Mouse (Mus musculus) right cerebral cortex, postnatal 4 days (tissue): ENCODE results near the gene Nr4a1.

Experiments used
- DNase-seq: peaks from one replicate; pipeline ENCODE4 v3.0.0-alpha.2; 2022

Gene Nr4a1

DNA sequence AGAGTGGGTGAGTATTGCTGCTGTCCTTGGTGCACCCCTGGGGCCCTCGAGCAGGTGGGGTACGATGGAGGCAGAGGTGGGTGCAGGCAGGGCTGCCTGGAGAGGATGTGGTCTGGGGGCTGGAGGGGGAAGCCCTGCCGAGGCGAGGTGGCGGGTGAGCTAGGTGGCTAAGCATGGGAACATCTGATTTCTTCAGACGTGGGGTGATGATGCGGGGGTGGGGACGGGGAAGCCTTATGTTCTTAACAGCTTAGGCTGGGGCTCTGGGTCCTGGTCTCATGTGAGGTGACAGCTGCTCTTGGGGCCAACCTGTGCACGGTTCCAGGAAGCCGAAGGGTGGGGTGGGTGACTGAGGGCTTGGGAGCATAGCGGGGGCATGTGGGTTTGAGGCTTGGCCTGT is 4.4 kb downstream of the Nr4a1 start:
- no peak for DNase-seq

DNA sequence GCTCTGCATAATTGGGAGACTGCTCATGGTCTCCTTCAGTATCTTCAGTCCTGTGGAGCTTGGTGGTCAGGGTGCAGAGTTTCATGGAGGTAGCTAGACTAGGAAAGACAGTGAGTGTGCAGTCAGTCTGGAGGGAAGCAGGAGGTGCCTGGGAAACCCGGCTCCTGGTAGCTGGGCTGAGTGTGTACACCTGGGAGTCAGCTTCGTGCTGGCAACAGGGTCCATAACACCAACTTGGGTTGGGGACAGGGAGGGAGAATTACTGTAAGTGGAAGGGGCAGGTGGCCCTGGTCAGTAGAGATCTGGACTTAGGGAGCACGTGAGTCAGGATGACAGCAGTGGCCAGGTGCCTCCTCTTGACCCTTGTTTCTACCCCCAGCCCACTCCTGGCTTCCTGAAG is 5.9 kb downstream of the Nr4a1 start:
- no peak for DNase-seq

DNA sequence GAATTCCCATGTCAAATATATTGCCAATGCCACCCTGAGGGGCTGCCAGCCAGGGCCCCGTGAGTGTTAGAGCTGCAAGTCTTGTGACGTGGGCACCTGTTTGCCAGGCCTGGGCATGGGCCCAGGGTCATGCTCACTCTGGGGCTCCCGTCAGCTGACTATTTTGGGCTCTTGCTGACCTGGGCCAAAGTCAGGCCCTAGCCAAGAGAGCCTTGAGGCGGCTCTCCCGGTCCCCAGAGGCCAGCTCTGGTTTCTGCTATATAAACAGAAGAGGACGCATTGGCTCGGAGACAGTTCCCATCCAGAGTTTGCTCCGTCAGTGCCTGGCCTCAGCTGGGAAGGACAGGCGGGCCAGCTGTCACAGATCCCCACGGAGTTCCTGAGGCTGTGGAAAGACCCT is 6.3 kb downstream of the Nr4a1 start:
- DNase-seq: no peak

DNA sequence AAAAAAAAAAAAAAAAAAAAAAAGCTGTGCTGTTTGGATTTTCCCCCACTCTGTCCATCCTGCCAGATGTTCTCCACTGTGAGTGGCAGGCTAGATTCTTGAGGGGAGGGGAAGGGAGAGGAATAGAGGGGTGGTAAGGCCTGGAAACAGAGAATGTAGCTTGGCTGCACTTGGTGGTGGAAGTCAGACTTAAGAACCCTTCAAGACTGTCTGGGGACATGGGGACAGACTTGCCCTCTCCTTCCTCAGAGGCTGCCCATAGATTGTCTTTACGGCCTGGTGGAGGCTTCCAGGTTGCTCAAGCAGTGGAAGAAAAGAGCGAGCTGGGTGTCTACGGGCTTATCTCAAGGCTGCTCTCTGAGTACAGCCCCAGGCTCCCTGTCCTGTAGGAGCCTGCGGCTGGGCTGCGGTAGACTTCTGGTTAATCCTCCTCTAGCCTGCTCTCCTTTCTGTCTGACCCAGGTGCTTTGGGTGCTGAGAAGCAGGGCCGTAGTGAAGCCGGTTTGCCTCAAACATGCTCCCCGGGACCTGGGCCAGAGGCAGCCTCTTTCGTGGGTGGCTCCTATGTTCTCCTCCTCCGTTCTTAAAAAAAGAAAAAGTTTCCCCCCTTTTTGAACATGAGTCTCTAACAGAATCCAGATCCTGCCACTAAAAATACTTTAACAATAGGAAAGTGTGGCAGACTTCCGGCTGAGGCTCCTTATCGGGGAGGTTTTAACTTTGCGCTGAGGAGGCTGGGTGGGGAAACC is 7.0 kb downstream of the Nr4a1 start:
- no peak for DNase-seq

DNA sequence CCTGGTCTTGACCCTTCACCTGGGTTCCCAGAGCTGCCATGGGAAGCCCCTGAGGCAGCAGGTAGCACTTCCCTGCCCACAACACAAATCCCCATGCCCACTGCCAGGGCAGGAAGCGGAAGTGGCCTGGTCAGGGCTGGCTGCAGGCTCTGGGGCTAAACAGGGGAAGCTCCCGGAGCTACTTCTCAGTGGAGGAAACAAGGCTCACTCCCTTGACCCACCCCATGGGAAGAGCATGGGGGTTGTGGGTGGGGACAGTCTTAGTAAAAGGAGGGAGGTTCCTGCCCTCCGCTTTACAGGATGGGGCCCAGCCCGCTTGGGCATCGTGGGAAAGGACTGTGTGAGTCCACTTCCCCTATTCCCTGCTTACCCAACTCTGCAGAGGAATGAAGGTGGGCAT is 8.4 kb downstream of the Nr4a1 start:
- no peak for DNase-seq

DNA sequence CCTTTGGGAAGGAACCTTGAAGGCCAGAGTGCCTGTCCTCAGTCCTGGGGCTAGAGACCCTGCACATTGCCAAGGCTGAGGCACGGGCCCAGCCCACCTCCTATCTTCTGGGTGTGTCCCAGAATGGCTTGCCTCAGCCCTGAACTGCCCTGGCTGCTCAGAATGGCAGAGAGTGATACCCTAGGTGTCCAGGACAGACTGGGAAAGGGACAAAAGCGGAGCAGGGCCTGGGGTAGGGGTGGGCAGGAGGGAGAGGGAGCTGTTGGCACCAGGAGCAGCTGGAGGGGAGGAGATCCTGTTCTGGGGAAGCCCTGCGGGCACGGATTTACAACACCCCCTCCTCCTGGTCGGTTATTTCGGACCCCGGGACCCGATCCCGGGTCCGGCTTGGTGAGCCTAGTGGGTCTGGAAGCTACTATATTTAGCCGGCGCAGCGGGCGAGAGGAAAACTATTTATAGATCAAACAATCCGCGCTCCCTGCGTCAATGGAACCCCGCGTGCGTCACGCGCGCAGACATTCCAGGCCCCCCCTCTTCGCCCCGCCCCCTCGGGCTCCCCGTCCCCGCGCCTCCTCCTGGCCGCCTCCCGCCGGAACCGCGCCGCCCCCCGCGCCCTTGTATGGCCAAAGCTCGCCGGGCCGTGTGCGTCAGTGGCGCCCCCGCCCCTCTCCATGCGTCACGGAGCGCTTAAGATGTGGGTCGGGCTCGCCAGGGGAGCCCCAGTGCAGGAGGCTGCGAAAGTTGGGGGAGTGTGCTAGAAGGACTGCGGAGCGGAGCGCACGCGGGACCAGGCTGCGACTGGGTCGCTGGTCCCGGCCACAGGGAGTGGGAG is 12.3 kb downstream of the Nr4a1 start:
- peak; percentile 86 for DNase-seq

DNA sequence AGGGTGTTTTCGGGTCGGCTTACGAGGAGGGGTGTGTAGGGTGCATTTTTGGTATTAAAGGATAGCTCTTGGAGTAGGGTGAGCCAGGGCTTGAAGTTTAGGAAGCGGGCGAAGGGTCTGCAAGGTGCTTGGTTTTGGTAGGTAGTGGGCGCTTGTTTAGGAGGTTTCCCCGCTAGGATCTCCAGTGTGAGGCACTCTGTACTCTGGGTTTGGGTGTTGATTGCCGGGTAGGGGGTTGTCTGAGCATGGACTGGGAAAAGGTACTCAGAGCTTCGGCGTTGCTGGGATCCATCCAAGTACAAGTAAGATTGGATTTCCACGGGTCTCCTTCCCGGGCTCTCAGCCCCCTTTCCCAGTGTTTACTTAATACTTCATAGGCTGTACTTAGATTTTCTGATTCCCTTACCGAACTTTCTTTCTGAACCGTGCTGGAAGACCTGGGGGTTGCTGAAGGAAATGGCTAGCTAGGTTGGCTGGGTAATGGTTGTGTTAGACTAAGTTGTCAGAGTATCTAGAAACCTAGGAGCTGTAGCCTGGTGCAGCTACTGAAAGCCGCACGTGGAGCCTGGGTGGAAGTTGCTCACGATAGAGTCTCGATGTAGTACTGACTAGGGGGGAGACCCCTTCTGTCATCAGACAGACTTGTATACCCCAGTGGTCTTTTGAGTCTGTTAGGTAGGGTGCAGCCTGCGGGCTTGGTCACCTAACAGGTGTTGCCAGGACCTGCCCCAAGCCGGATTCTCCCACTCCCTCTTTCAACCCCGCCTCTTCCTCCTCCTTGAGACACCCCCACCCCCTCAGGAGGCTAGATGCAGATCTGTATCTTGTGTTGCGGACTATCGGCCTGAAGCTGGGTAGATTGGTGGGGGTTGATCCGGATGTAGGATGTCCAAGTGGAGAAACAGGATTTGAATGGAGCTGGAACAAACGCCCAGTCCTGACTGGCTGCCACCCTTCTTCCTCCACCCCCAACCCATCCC is 13.3 kb downstream of the Nr4a1 start:
- DNase-seq: no peak

DNA sequence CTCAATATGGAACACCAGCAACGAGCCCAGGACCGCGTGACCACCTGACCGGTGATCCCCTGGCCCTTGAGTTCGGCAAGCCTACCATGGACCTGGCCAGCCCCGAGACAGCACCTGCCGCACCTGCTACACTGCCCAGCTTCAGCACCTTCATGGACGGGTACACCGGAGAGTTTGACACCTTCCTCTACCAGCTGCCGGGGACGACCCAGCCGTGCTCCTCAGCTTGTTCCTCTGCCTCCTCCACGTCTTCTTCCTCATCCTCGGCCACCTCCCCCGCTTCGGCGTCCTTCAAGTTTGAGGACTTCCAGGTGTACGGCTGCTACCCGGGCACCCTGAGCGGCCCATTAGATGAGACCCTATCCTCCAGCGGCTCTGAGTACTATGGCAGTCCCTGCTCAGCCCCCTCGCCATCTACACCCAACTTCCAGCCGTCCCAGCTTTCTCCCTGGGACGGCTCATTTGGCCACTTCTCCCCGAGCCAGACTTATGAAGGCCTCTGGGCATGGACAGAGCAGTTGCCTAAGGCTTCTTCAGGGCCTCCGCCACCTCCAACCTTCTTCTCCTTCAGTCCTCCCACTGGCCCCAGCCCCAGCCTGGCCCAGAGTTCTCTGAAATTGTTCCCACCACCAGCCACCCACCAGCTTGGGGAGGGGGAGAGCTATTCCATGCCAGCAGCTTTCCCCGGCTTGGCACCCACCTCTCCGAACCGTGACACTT is 16.2 kb downstream of the Nr4a1 start:
- DNase-seq: no peak

DNA sequence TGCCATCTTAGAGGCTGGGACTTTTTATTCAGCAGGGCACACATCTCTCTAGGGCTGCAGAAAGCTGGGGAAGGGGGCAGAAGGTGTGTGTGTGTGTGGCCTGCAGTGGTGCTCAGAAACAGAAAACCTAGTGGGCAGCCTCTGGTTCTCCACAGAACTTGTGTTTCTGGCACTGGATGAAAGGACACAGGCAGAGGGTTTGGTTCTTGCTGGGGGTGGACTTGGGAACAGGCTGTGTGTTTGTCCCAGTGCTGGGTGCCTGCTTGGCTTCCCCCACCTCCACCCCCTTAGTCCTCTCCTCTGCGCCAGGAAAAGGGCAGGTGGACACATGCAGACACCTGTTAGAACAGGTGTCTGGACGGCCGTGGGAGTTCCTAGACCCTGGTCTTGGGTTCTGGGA is 17.0 kb downstream of the Nr4a1 start:
- DNase-seq: no peak

DNA sequence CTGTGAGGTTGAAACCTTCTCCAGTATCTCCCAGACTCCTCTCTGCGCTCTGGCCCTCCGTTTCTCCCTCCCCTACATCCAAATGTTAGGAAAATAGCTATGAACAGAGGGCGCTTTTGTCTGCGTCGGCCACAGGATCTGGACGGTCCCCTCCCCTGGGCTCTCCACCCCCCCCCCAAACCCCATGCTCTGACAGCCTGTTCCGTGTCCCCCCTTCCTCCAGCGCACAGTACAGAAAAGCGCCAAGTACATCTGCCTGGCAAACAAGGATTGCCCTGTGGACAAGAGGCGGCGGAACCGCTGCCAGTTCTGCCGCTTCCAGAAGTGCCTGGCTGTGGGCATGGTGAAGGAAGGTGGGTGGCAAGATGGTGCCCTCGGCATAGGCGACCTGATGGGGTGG is 17.4 kb downstream of the Nr4a1 start:
- no peak for DNase-seq

DNA sequence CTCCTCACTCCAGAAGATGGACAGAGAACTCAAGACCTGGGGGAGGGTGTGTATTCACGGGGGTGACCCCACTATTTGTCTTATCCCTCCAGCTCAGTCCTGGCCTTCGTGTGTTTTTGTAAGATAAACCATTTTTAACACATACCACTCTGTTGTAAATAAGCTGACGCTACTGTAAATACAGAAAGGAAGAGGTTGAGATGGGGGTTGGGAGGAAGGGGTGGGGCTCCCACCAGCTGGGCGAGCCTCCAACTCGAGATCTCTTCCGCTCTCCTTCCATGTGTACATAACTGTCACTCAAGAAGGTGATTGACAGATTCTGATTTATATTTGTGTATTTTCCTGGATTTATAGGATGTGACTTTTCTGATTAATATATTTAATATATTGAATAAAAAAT is 20.3 kb downstream of the Nr4a1 start:
- DNase-seq: no peak

DNA sequence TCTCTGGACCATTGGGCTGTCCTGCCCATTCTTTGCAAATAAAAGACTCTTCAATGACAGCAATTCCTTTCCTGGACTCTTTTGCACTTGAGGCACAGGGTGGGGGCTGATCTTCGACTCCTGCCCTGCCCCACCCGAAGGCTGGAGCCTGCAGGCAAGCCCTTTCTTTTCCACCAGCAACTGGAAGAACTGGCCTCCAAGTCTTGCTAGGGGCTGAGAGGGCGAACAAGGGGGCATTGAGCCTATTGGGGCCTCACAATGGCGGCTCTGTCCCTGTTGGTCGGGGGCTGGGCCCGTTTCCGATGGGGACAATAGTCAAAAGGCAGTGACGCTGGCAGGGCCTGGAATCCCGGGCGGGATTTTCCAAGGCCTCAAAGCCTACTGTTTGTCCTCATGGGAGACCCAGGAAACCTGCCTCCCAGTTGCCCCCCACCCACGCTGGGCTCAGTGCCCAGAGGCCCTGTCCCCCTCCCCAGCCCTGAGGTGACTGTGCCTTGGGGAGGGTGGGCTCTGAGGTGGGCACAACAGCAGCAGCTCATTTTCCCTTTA is 23.4 kb downstream of the Nr4a1 start:
- peak; percentile 39 for DNase-seq

DNA sequence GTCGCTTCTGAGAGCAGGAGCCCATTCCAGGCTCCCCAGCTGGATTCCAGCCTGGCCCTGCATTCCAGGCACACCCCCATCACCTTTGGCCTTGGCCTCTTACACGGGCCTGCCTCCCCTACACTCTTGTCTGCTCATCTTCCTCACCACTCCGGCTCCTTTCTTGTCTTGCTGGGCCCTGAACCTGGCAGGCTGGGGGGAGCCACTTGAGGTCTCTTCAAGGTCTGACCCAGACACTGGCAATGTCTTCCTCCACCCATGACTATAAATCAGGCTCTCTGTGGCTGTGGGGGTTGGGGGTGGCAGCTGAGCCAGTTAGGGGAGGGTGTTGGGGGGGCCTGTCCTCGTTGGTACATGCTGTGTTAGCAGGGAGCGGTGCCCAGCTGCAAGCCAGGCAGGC is 24.5 kb downstream of the Nr4a1 start:
- DNase-seq: no peak

DNA sequence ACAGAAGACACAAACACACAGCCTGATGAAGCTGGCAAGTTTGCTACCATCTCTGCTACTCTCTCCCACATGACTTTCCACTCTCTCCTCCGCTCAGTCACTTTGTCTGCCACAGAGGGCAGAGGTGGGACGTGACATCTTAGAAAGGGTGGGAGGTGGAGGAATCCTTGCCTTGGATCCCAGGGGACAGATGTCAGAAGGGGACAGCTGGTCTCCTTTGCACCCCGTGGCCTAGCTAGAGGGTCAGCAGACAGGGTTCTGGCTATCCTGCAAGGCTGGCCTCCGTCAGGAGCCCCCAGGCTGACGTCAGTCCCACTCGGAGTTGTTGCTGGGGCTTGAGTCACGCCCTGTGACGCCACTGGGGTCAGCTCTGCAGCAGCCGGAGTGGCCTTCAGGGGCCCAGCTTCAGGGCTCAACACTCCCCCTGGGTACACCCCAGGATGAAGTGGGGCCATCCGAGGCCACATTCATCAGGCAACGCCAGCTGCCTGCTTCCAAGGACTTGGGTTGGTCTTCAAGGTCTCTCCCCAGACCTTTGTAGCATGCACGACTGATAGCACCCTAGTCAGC is 25.4 kb downstream of the Nr4a1 start:
- DNase-seq: no peak

DNA sequence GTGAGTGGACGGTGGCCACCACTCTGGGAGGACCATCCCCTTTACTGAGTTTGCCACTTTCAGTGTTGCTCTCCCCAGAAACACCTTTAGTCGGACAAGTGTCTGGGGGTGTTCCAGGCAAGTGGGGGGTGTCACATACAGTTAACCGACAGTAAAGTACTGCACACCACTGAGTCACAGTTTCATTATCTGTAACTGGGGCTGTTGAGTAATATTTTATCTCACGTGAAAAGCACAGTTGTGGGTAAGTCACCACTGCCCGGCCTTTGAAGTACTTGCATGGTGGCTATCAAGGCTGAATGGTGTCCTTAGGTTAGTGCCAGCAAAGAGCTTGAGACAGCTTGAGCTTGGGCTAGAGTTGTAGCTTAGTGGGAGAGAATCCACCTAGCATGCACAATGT is 28.4 kb downstream of the Nr4a1 start:
- no peak for DNase-seq

DNA sequence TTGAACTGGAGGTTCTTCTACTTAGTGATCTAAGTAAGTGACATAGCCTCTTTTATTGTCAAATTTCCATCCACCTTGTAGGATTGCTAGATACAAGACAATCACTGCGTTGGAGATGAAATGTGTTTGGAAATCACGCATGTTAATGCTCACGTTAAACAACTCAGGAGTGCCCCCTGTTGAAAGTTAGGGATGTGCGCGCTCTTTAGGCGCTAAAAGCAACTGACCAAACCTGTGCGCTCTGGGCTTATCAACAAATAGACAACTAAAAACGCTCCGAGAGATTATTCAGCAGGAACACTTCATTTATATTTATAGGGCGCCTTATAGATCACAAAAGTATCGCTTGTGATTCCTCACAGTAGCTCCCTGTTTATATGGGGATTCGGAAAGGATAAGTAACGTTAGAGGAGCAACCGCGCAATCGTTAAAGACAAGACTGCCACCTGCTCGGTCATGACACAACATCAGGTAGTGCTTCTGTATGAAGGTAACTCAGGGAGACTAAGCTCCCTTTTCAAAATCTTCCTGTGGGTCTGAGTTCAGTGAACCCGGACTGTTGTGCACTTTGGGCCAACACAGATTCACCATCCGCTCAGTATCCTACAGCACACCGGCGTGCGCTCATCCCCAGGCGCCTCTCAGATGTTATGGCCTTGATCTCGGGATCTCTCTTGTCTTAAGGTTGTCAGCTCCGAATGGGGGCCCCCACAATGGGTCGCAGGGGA is 29.3 kb downstream of the Nr4a1 start:
- peak; percentile 49 for DNase-seq

DNA sequence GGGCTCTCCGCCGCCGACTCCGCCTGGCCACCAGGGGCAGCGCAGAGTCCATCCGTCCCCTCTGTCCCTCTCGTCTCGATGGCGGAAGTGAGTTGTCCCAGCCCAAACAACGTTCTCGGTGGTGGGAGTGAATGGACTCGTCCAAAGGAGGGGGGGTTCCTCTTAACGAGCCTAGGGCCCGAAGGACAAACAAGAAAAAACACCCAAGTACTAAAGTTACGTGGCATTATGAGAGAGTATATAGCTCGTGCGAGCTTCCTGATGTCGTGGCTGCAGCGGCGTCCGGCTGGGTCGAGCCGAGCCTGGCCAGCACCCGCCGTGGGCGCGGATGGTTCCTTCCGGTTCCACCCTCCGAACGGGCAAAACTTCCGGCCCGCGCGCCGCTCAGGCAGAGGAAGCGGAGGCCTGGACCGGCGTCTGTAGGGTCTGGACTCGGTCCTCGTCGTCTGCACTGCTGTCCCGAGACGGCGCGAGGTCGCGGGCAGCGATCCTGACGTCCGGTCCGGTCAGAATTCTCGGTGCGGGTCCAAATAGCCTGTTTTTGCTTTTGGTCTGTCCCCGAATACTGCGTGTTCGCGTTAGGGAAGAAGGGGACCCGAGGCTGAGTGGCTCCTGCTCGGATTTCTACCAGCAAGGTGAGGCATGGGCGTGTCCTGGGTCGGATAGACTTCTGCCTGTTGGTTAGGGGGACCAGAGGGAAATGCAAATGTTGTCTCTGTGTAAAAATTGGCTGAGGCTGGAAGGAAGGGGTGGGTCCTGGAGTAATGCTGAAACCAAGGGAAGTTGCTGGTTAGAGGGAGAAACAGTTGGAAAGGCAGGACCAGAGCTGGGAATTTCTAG is 30.1 kb downstream of the Nr4a1 start, which contains the start of gene Atg101:
Atg101 (plus strand) TSS at position 362 of the 840 bp plus-strand sequence.
- peak; percentile 89 for DNase-seq

DNA sequence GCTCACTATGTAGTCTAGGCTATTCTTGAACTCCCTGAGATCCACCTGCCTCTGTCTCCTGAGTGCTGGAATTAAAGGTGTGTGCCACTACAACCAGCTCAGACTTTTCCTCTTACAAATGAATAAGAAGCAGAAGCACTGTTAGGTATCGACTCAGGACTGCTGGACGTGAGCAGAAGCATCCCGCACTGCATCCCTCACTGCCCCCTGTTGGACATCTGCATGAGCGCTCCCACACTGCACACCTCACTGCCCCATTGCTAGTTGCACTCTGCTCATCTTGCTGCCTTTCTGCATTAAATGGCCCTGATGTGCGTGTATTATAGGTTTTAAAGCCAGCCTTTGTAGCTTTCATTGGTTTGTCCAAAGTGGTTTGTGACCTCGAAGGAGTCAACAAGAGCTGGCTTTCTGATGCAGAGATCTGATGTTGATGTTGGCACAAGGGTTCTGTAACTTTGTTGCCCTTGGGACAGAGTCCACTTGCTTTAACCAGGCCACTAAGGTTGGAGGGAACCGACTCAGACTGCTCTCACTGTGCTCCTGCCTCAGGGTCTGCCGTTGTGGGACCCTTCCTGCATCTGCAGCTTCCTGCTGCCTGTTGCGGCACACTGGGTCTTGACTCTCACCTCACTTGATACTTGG is 32.2 kb downstream of the Nr4a1 start:
- DNase-seq: no peak

DNA sequence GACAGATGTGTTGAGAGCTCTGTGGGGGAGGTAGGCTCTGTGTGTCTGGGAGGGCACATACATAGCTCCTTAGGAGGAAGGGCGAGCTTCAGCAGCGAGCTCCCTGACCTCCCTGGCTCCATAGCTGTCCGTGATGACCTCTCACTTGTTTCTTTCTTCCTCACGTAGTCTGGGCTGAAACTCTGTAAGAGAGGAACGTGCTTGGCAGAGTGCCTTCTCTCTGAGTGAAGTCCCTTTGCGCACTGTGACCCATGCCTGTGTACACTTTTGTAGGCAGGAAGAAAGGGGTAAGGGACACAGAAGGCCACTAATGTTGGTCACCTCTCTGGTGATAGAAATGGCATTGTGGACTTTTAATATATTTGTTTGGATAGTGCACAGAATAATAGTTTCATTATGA is 33.3 kb downstream of the Nr4a1 start:
- DNase-seq: no peak

DNA sequence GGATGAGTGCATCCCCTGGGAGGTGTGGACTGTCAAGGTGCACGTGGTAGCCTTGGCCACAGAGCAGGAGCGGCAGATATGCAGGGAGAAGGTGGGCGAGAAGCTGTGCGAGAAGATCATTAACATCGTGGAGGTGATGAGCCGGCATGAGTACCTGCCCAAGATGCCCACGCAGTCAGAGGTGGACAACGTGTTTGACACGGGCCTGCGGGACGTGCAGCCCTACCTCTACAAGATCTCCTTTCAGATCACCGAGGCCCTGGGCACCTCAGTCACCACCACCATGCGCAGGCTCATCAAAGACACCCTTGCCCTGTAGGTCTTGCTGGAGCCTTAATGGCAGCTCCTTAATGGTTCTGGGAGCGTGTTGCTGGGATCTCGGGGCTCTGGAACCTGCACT is 36.3 kb downstream of the Nr4a1 start:
- DNase-seq: no peak
